Mouse (Mus musculus): ENCODE data around the gene Grik5.
A peak's percentile ranks its signal among the peaks of the same experiment; 100 is the strongest.

Grik5 gene

GRCm38 (mm10) chr7:24983396-24983795, 88.8 kb downstream of the Grik5 start:
- no peak for DNase-seq

DNA sequence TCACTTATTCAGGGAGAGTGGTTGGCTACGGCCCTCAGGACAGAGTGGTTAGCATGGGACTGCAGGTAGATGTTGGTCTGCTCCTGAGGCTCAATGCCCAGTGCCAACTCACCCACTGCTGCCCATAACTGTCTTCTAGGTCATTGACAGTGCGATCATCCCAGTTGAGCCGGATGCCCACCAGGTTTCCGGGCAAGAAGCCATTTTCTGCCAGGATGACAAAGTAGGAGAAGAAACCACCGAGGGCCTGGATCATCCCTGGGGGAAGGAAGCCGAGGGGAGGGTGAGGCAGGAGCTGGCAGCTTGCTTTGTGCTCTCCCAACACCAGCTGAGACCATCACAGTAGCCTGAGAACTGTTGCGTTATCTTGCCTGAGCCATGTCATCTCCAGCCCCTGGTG, 91.7 kb downstream of the Grik5 start:
- DNase-seq = no peak

- DNase-seq = no peak
Measured at GRCm38 (mm10) chr7:24978781-24979180, 93.4 kb downstream of the Grik5 start.

DNA sequence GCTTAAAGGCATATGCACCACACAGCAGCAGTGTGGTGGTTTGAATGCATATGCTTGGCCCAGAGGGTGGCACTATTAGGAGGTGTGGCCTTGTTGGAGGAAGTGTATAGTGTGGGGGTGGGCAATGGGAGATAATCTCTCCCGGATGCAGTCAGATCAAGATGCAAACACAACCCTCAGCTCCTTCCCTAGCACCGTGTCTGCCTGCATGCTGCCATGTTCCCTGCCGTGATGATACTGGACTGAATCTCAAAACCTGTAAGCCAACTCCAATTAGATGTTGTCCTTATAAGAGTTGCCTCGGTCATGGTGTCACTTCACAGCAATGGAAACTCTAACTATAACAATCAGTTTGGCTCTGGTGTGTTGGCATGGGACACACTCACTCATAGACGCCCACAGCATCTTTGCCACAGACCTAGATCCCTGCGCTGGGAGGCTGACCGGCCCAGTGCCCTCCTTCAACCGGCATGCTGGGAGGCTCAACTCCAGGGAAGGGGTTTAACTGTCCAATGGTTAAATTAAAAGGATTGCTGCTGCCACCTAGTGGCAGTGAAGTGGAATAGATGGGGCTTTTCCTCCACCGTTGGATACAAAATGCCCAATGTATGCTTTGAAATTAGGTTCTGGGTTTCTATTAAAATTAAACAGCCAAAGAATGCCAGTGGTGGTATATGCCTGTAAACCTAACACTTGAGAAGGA, 97.1 kb downstream of the Grik5 start:
- peak; percentile 43 for DNase-seq

DNA sequence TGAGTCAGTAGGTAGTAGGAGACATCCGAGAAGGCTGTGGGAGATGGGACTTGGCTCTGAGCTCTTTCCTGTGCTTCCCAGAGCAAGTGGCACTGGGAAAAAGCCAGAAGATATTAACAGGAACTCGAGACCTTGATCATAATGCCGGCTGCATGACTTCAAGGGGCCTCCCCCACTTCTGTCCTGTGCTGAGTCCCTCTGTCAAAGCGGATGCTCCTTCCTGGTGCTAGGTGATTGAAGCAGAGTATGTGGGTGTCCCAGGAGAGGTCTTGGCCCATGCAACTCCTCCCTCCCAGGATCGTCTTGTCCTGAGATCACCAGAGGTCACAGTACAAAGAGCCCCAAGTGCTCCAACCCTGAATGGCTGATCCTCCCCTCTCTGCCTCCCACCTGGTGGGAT, 98.2 kb downstream of the Grik5 start:
- peak; percentile 13 for DNase-seq

DNA sequence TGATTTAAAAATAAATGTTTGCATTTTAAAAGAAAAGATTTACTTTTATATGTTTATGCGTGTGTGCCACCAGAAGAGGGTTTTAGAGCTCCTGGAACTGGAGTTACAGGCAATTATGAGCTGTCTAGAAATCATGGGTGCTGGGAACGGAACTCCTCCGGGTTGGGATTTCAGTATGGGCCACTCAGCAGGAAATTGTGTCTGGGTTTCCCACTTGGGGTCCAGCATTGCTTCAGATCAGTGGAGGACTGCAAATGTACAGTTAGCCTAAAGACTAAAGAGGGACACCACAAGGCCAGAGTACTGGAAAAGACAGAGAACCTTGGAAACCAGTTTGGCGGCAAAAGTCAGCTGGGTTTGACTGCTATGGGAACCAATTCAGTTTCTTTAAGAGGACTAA, 98.9 kb downstream of the Grik5 start:
- DNase-seq = peak; percentile 14

GRCm38 (mm10) chr7:24971972-24972893, 99.9 kb downstream of the Grik5 start, which contains the start of gene Rabac1:
Gene Rabac1, minus strand, starts transcription at chr7:24972754.
- peak; percentile 98 for DNase-seq

DNA sequence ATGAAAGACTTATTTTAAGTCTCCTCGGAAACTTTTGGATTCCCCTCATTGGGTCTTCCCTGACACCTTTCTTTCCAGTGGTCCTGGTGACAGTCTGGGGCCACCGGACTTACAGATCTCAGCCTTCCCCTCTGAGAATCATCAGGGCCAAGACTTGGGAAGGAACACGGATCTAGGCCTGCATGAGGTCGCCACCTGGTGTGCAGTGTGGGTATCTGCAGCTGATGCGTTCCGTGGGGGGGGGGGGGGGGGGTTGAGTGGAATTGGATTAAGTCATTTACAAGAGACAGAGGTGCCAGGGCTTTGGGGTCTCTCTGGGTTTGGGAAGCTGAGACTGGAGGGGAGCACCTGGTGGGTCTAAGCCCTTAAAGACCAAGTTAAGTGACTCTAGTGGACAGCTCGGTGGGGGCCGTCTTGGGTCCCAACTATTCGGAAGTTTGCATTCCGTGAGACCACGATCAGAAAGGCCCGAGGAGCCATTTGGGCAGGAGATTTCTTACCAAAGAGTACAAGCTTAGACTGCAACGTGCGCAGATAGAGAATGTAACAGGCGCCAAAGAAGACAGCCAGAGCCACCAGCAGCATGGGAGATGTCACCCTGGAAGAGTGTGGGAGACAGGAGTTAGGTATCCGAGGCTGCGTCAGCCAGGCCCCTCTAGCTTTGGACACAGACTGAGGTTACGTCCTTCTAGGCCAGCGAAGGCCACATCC, 100.7 kb downstream of the Grik5 start:
- DNase-seq = peak; percentile 28

DNA sequence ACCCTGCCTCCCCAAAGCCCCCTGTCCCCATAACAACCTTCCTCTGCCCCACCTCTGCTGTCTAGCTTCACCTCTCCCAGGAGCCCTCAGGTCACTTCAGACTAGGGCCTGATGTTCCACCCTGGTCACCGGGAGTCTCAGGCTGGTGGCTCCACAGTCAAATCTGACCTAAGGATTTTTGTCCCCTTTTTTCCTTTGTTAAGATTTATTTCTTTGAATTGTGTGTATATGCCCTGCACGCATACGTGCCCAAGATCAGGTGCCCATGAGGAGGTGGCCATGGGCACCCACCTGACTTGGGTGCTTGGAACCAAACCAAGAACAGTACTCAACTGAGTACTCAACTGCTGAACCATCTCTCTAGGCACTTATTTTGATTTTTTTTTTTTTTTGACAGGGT, 101.8 kb downstream of the Grik5 start:
- DNase-seq = no peak

GRCm38 (mm10) chr7:24969805-24970204, 102.3 kb downstream of the Grik5 start:
- peak; percentile 9 for DNase-seq

GRCm38 (mm10) chr7:24968463-24968862, 103.7 kb downstream of the Grik5 start:
- DNase-seq = no peak

DNA sequence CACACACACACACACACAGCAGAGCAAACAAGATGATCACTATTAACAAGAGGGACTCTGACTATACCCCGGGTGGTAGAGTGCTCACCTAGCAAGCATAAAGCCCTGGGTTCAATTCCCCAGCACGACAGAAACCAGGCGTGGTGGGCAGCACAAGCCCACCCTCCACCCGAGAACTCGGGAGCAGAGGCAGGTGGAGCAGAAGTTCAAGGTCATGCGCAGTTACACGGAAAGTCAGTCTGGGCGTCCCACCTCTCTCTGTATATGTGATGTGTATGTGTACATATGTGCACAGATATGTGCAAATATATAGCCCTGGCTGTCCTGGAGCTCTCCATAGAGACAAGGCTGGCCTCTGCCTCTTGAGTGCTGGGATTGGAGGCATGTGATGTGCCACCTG, 104.2 kb downstream of the Grik5 start:
- no peak for DNase-seq

- peak; percentile 87 for DNase-seq
Measured at GRCm38 (mm10) chr7:24964897-24965535, 107.1 kb downstream of the Grik5 start.

- no peak for DNase-seq
Measured at GRCm38 (mm10) chr7:24964288-24964687, 107.9 kb downstream of the Grik5 start.

All from kidney, adult 9 months (tissue).